Mouse (Mus musculus) intestine, embryonic 16.5 days (tissue): Measurements from ENCODE around the gene Ss18l1. TPM values are rescaled to one million over a fixed set of nuclear protein-coding genes. Genes with fewer than 3 reads are reported as not detected.
A peak's percentile ranks its signal among the peaks of the same experiment; 100 is the strongest.

Experiments used
- ATAC-seq: fragments of 200-750 bp; cut with Nextera tagmentation; 2 replicates; pipeline ENCODE4 v1.8.0; 2017; ENCODE audit warnings: moderate TSS enrichment, moderate library complexity
- H3K27ac ChIP-seq: fragments of 300-500 bp; sonication (generic); 2 replicates; pipeline ENCODE4 v1.5.1; 2014; ENCODE audit warnings: mild to moderate bottlenecking, low read length
- H3K27me3 ChIP-seq: fragments of 300-500 bp; sonication (generic); replicated peaks from 2 replicates; pipeline ENCODE4 v1.6.1; 2014; ENCODE audit warnings: low read length, control low read depth, mixed read lengths; ENCODE audit not compliant: control insufficient read depth, insufficient read depth
- H3K36me3 ChIP-seq: fragments of 300-500 bp; sonication (generic); 2 replicates; pipeline ENCODE4 v1.6.1; 2014; ENCODE audit warnings: low read length, control low read depth; ENCODE audit not compliant: control insufficient read depth, insufficient read depth
- H3K4me1 ChIP-seq: fragments of 300-500 bp; sonication (generic); 2 replicates; pipeline ENCODE4 v1.6.1; 2014; ENCODE audit warnings: low read length, control low read depth, mixed read lengths; ENCODE audit not compliant: control insufficient read depth, insufficient read depth
- H3K4me2 ChIP-seq: fragments of 300-500 bp; sonication (generic); 2 replicates; pipeline ENCODE4 v1.6.1; 2014; ENCODE audit warnings: low read depth, low read length, control low read depth
- H3K4me3 ChIP-seq: fragments of 300-500 bp; sonication (generic); 2 replicates; pipeline ENCODE4 v1.5.1; 2014; ENCODE audit warnings: mild to moderate bottlenecking, low read length
- H3K9ac ChIP-seq: fragments of 300-500 bp; sonication (generic); 2 replicates; pipeline ENCODE4 v1.6.1; 2014; ENCODE audit warnings: low read depth, low read length
- H3K9me3 ChIP-seq: fragments of 300-500 bp; sonication (generic); 2 replicates; pipeline ENCODE4 v1.6.1; 2016; ENCODE audit warnings: low read length, control low read depth; ENCODE audit not compliant: control insufficient read depth
- WGBS: fragments of 180-500 bp; shearing (Covaris S2); extraction: QIAGEN DNeasy Blood & Tissue Kit; methylation state at CpG from one replicate; pipeline ENCODE4 v1.1.7; 2014; 5-methylcytosine and 5-hydroxymethylcytosine counted together
- polyA plus RNA-seq: library from polyadenylated mRNA; unstranded; fragments of >200 nt; fragmentation: Nextera tagmentation; extraction: Ambion mirVana; gene quantifications from 2 replicates; pipeline ENCODE4 v1.2.1, GENCODE M21; 2015

Ss18l1 gene
- polyA plus RNA-seq, 1 experiment from 2014 or later = 3.4 TPM

DNA sequence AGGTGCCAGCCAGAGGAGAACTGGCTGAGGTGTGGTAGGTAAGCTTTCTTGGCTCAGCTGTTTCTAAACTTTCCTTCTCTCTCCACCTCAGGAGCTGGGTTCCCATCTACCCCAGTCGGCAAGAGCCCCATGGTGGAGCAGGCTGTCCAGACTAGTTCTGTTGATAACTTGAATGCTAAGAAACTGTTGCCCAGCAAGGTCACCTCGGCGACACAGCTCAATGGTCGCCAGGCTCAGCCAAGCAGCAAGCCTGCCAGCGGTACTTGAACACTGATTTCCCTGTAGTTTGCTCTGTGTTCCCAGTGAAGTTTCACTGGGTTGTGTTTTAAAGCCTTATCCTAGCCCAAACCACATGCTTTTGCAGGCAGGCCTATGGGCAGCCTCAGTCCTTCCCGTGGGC, 11.0 kb upstream of the Ss18l1 start:
- WGBS = 84% methylated on average over 6 of the region's 6 CpGs
- no peak overlapping the region for H3K27ac ChIP-seq
- no peaks in the 10 kb centered on the region; the same call in 1 of the 2 replicates for H3K36me3 ChIP-seq

GRCm38 (mm10) chr2:180032925-180033324, 9.4 kb upstream of the Ss18l1 start:
- no peak overlapping the region for H3K9ac ChIP-seq
- no peak overlapping the region for H3K4me2 ChIP-seq
- peaks cover 14% of the 10 kb centered on the region for H3K36me3 ChIP-seq
- no peaks in the 10 kb centered on the region for H3K4me1 ChIP-seq
- ATAC-seq = 0 out of 2 replicates have a peak, but pooled peaks have one; percentile 17
- no peaks in the 10 kb centered on the region for H3K27me3 ChIP-seq
- H3K27ac ChIP-seq = no peak overlapping the region
- H3K4me3 ChIP-seq = no peak overlapping the region
- 74% methylated on average over 3 of the region's 3 CpGs for WGBS
- no peaks in the 10 kb centered on the region for H3K9me3 ChIP-seq

More for the DNA sequence above, 11.0 kb upstream of the Ss18l1 start:
- no peak overlapping the region for H3K9ac ChIP-seq
- H3K4me1 ChIP-seq = peaks cover 16% of the 10 kb centered on the region
- no peak overlapping the region for H3K4me2 ChIP-seq
- no peak overlapping the region for H3K4me3 ChIP-seq
- no peaks in the 10 kb centered on the region for H3K9me3 ChIP-seq
- no peaks in the 10 kb centered on the region for H3K27me3 ChIP-seq
- ATAC-seq = no peak

GRCm38 (mm10) chr2:180033956-180034355, 8.4 kb upstream of the Ss18l1 start:
- Histone ChIP-seq H3K9ac (no peak overlapping the region), H3K27me3 (no peaks in the 10 kb centered on the region), H3K4me3 (no peak overlapping the region), H3K9me3 (no peaks in the 10 kb centered on the region), H3K36me3 (peaks cover 23% of the 10 kb centered on the region), H3K27ac (no peak overlapping the region), H3K4me1 (no peaks in the 10 kb centered on the region), H3K4me2 (no peak overlapping the region)
- WGBS = 66% methylated on average over 3 of the region's 3 CpGs
- no peak for ATAC-seq

- no peak overlapping the region for H3K4me3 ChIP-seq
- no peak overlapping the region for H3K4me2 ChIP-seq
- no peak overlapping the region for H3K9ac ChIP-seq
- WGBS = 65% methylated on average over 5 of the region's 5 CpGs
- no peak for ATAC-seq
- no peaks in the 10 kb centered on the region for H3K27me3 ChIP-seq
- H3K27ac ChIP-seq = no peak overlapping the region
- peaks cover 24% of the 10 kb centered on the region for H3K36me3 ChIP-seq
- no peaks in the 10 kb centered on the region for H3K9me3 ChIP-seq
- H3K4me1 ChIP-seq = no peaks in the 10 kb centered on the region
These were observed 7.6 kb upstream of the Ss18l1 start for GRCm38 (mm10) chr2:180034753-180035152.

DNA sequence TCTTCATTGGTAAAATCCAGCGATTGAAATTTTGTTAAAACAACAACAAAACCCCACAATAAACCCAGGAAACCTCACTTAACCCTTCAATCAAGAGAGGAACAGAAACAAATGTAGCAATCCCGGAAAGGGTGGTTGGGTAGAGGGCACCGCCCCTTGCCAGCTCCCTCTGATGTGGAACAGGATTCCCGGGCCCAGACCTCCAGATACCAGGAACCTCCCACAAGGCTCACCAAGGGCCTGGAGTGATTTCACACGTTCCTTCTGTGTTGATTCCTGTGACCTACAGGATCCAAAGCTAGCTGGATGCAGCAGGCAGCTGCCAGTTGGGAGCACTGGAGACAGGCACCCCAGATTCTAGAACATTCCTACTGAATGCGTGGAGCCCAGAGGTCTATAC, 1.9 kb upstream of the Ss18l1 start:
- no peak for ATAC-seq
- peak overlapping the region; percentile 99 for H3K4me3 ChIP-seq
- H3K27me3 ChIP-seq = no peaks in the 10 kb centered on the region
- H3K36me3 ChIP-seq = peaks cover 24% of the 10 kb centered on the region
- H3K9me3 ChIP-seq = no peaks in the 10 kb centered on the region
- H3K9ac ChIP-seq = peak overlapping the region; percentile 91
- peaks cover 21% of the 10 kb centered on the region for H3K4me1 ChIP-seq
- 37% methylated on average over 6 of the region's 6 CpGs for WGBS
- H3K4me2 ChIP-seq = peak overlapping the region; percentile 69; the same call in 1 of the 2 replicates
- no peak overlapping the region for H3K27ac ChIP-seq

DNA sequence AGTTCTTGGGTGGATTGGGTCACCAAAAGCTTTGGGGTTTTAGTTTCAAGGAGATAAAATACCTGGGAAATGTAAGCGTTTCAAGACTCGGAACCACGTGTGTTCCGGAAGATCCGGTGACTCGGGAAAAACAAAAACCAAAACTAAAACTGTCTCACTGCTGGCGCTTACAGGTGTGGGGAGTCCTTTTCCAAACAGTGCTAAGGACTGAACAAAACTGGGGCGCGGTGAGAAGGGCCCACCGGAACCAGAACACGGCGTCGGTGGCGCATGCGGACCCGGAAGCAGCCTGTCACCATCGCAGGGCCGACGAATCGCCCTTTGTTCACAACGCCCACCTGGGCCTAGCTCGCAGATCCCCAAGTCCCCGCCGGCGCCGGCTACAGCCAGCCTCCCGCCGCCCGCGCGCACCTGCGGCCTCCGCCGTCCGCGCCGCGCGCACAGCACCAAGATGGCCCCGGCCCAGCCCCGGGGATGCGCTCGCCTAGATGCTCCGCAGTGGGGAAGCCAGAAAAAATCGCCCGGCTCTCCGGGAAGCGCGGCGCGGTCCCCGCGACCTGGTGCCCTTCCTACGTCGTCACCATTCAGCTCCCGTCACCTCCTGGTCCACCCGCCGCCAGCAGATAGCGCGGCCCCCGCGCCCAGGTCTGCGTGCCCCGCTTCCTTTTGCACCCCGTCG, 593 bp upstream of the Ss18l1 start:
- Histone ChIP-seq H3K9me3 (no peaks in the 10 kb centered on the region), H3K4me1 (peaks cover 21% of the 10 kb centered on the region), H3K27ac (peak overlapping the region; percentile 84), H3K27me3 (no peaks in the 10 kb centered on the region), H3K9ac (peak overlapping the region; percentile 91), H3K4me3 (peak overlapping the region; percentile 99), H3K4me2 (peak overlapping the region; percentile 69), H3K36me3 (peaks cover 20% of the 10 kb centered on the region)
- peak; percentile 73 for ATAC-seq
- 1% methylated on average over 66 of the region's 66 CpGs for WGBS

- Histone ChIP-seq H3K4me3 (peak overlapping the region; percentile 99), H3K9me3 (no peaks in the 10 kb centered on the region), H3K4me2 (peak overlapping the region; percentile 90), H3K4me1 (peaks cover 21% of the 10 kb centered on the region), H3K27ac (peak overlapping the region; percentile 82), H3K9ac (peak overlapping the region; percentile 91), H3K27me3 (no peaks in the 10 kb centered on the region), H3K36me3 (peaks cover 10% of the 10 kb centered on the region)
- ATAC-seq = peak; percentile 39
- under 1% methylated on average over 63 of the region's 66 CpGs for WGBS
These were observed 678 bp downstream of the Ss18l1 start for GRCm38 (mm10) chr2:180042858-180043515.

DNA sequence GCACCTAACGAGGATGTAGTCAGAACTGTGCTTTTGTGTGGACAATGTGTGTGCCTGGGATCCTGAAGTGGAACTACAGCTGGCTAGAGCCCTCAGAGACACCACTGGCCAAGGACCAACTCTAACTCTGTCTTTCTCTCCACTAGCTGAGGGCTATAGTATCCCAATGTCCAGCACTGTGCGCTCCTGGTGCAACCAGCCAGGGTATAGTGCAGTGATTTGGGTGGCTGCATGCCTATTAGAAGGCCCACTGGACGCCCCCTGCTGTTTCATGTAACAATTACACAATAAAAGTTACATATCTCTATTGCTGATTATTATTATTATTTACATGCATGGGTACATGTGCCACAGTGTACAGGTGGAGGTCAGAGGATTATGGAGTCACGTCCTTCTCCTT, 3.0 kb downstream of the Ss18l1 start:
- ATAC-seq = no peak
- no peak overlapping the region for H3K9ac ChIP-seq
- no peaks in the 10 kb centered on the region for H3K36me3 ChIP-seq
- no peak overlapping the region for H3K27ac ChIP-seq
- 47% methylated on average over 4 of the region's 4 CpGs for WGBS
- H3K4me1 ChIP-seq = peaks cover 19% of the 10 kb centered on the region
- no peak overlapping the region for H3K4me2 ChIP-seq
- H3K27me3 ChIP-seq = no peaks in the 10 kb centered on the region
- no peaks in the 10 kb centered on the region for H3K9me3 ChIP-seq
- no peak overlapping the region for H3K4me3 ChIP-seq

- no peaks in the 10 kb centered on the region for H3K9me3 ChIP-seq
- H3K9ac ChIP-seq = no peak overlapping the region
- no peak overlapping the region for H3K4me3 ChIP-seq
- no peak overlapping the region for H3K4me2 ChIP-seq
- no peak for ATAC-seq
- H3K27me3 ChIP-seq = no peaks in the 10 kb centered on the region
- no peak overlapping the region for H3K27ac ChIP-seq
- no peaks in the 10 kb centered on the region for H3K36me3 ChIP-seq
- 87% methylated on average over 3 of the region's 3 CpGs for WGBS
- 0 out of 2 replicates have a peak, but pooled peaks cover 10% of the 10 kb centered on the region for H3K4me1 ChIP-seq
These were observed 5.3 kb downstream of the Ss18l1 start for GRCm38 (mm10) chr2:180047580-180047979.
